Mouse (Mus musculus): ENCODE measurements around the gene Gm3005.
"Not testable (repeated sequence)": the region's sequence is repeated elsewhere in the genome, so short reads cannot be mapped to it uniquely, and the experiment has no call there.

The Gm3005 gene

GRCm38 (mm10) chr14:3427803-3428202 is at the start of gene Gm3005:
Gene Gm3005, plus strand, starts transcription at chr14:3428103.
- DNase-seq (ENCODE audit: low spot score), result not testable (repeated sequence)

GRCm38 (mm10) chr14:3394793-3395192 is 33.1 kb upstream of the Gm3005 start, which contains the start of gene Gm10413:
Gene Gm10413, plus strand, starts transcription at chr14:3395093.
- not testable (repeated sequence) for DNase-seq (ENCODE audit: low spot score)

- not testable (repeated sequence) for DNase-seq (ENCODE audit: low spot score)
These were observed 15.6 kb upstream of the Gm3005 start, which contains the start of gene Gm10409 for GRCm38 (mm10) chr14:3412314-3412713. Gene Gm10409, plus strand, starts transcription at chr14:3412614.

GRCm38 (mm10) chr14:3449079-3449478 is 21.2 kb downstream of the Gm3005 start, which contains the start of gene Gm10408:
Gene Gm10408, plus strand, starts transcription at chr14:3449379.
- DNase-seq (ENCODE audit: low spot score), result not testable (repeated sequence)

GRCm38 (mm10) chr14:3634212-3634611 is 206.3 kb downstream of the Gm3005 start, which contains the start of gene Gm3012:
Gene Gm3012, plus strand, starts transcription at chr14:3634512.
- DNase-seq (ENCODE audit: low spot score), result not testable (repeated sequence)
